In genomic region chr1:181345547-181345946, GRCm38 (mm10) we compare ENCODE assay signal across 8 mouse cellular contexts. TPM values are rescaled to one million over a fixed set of nuclear protein-coding genes. Genes with fewer than 3 reads are reported as not detected.
DNase-seq lines count a peak whose midpoint lies in the region; ATAC-seq and TF ChIP-seq lines count a peak whose summit lies in the region.

No protein-coding gene starts in this region.

- H3K27me3 ChIP-seq in thymus, adult 2 months (ENCODE audit: control insufficient read depth, insufficient read depth, low read length), result no peaks in the 10 kb centered on the region
- peaks cover 9% of the 10 kb centered on the region for H3K27me3 ChIP-seq in heart, postnatal 0 days (ENCODE audit: control insufficient read depth, insufficient read depth, low read length)
- peaks cover 22% of the 10 kb centered on the region for H3K27me3 ChIP-seq in limb, embryonic 10.5 days (ENCODE audit: low read depth, poor library complexity, severe bottlenecking)

- TF ChIP-seq POLR2A in thymus, adult 2 months (IDR thresholded peaks at IDR 0.05; ENCODE audit: control insufficient read depth, extremely low read depth, insufficient read depth, low read length, poor library complexity), result no peak

- H3K9me3 ChIP-seq in heart, postnatal 0 days (replicated peaks; ENCODE audit: control insufficient read depth, low read length), result no peaks in the 10 kb centered on the region
- H3K9me3 ChIP-seq in limb, embryonic 10.5 days (replicated peaks), result no peaks in the 10 kb centered on the region

- intact Hi-C loops in left cerebral cortex, postnatal 10 days (cut with DNase I), result no loop called here

- no peak for TF ChIP-seq EP300 in heart, postnatal 0 days (IDR thresholded peaks at IDR 0.05; ENCODE audit: low read depth)

- DNase-seq in thymus, adult 2 months, result peak; percentile 10
- DNase-seq in thymus, postnatal 25 days, result no peak
- DNase-seq in heart, postnatal 0 days (ENCODE audit: low spot score), result no peak
- DNase-seq in limb, embryonic 10.5 days (ENCODE audit: low spot score), result peak; percentile 36
- peak; percentile 14 for DNase-seq in skeletal muscle tissue, adult 2 months (ENCODE audit: low read depth, low spot score)
- no peak for DNase-seq in left cerebral cortex, postnatal 10 days (ENCODE audit: extremely low spot score in 1 of 2, low spot score in 2 of 2)
- no peak for DNase-seq in MN1 (ENCODE audit: low spot score)

- no peaks in the 10 kb centered on the region for H3K4me1 ChIP-seq in thymus, adult 2 months (replicated peaks; ENCODE audit: control insufficient read depth, insufficient read depth, low read length)
- H3K4me1 ChIP-seq in heart, postnatal 0 days (ENCODE audit: control insufficient read depth, insufficient read depth), result no peaks in the 10 kb centered on the region
- H3K4me1 ChIP-seq in limb, embryonic 10.5 days, result peaks cover 15% of the 10 kb centered on the region

- TF ChIP-seq CTCF in thymus, adult 2 months (IDR thresholded peaks at IDR 0.05; ENCODE audit: borderline replicate concordance, control insufficient read depth, extremely low read depth, insufficient read depth, low read length, poor library complexity), result no peak
- no peak for TF ChIP-seq CTCF in heart, postnatal 0 days (IDR thresholded peaks at IDR 0.05; ENCODE audit: low read depth)

- no peak overlapping the region for H3K9ac ChIP-seq in heart, postnatal 0 days (replicated peaks; ENCODE audit: low read depth, low read length)

- no peak overlapping the region for H3K4me2 ChIP-seq in heart, postnatal 0 days (ENCODE audit: low read depth, low read length)

- WGBS in thymus, adult 2 months, result 4% methylated on average over 15 of the region's 15 CpGs
- WGBS in heart, postnatal 0 days, result 21% methylated on average over 15 of the region's 15 CpGs
- 29% methylated on average over 15 of the region's 15 CpGs for WGBS in limb, embryonic 10.5 days

- no peaks in the 10 kb centered on the region for H3K36me3 ChIP-seq in thymus, adult 2 months (ENCODE audit: control insufficient read depth, insufficient read depth, low read length)
- H3K36me3 ChIP-seq in heart, postnatal 0 days (replicated peaks; ENCODE audit: control insufficient read depth, insufficient read depth, low read length), result no peaks in the 10 kb centered on the region
- H3K36me3 ChIP-seq in limb, embryonic 10.5 days, result no peaks in the 10 kb centered on the region

- H3K4me3 ChIP-seq in thymus, adult 2 months (ENCODE audit: control insufficient read depth, insufficient read depth, low read length), result no peak overlapping the region
- no peak overlapping the region for H3K4me3 ChIP-seq in heart, postnatal 0 days (ENCODE audit: low read depth, low read length)
- H3K4me3 ChIP-seq in limb, embryonic 10.5 days, result no peak overlapping the region

- H3K27ac ChIP-seq in thymus, adult 2 months (ENCODE audit: control insufficient read depth, insufficient read depth, low read length), result no peak overlapping the region
- H3K27ac ChIP-seq in heart, postnatal 0 days (ENCODE audit: low read depth), result no peak overlapping the region
- no peak overlapping the region for H3K27ac ChIP-seq in limb, embryonic 10.5 days

- peak; percentile 81 for ATAC-seq in heart, postnatal 0 days (ENCODE audit: insufficient read depth, low read depth)
- no peak for ATAC-seq in activated CD4-positive, CD25-positive, alpha-beta regulatory T cell, adult 4 months

RNA-seq across cellular contexts. Expression of gene Cnih3, which starts 6.9 kb away (rescaled TPM):
- not detected in 2 replicates for polyA plus RNA-seq in thymus, adult 2 months (2012; rRNA removed)
- total RNA-seq in heart, postnatal 0 days (2014; rRNA removed; ENCODE audit: low replicate concordance), result not detected in 2 replicates
- polyA plus RNA-seq in heart, postnatal 0 days (2015; fragmentation: Nextera tagmentation; extraction: Ambion mirVana), result 0.07 TPM in 1 of 2 replicates, not detected in the other
- 0.16 and 0.33 TPM in 2 replicates for polyA plus RNA-seq in limb, embryonic 10.5 days (2016; fragmentation: Nextera tagmentation; extraction: Ambion mirVana)
- total RNA-seq in left cerebral cortex, postnatal 10 days (2021), result 10 to 100 TPM; 72.2 to 79.3 TPM
- not detected for polyA plus RNA-seq in activated CD4-positive, CD25-positive, alpha-beta regulatory T cell, adult 4 months (2017; shearing (Covaris generic))

Comparison
In these comparisons a context has a peak if more than half of its experiments do, and no peak if none do; other contexts are left out.
1. DNase-seq: peak in thymus, adult 2 months (single experiment), limb, embryonic 10.5 days (single experiment) and skeletal muscle tissue, adult 2 months (single experiment); none in thymus, postnatal 25 days (single experiment), heart, postnatal 0 days (single experiment), left cerebral cortex, postnatal 10 days (0 of 2) and MN1 (single experiment).